In the genomic region with DNA sequence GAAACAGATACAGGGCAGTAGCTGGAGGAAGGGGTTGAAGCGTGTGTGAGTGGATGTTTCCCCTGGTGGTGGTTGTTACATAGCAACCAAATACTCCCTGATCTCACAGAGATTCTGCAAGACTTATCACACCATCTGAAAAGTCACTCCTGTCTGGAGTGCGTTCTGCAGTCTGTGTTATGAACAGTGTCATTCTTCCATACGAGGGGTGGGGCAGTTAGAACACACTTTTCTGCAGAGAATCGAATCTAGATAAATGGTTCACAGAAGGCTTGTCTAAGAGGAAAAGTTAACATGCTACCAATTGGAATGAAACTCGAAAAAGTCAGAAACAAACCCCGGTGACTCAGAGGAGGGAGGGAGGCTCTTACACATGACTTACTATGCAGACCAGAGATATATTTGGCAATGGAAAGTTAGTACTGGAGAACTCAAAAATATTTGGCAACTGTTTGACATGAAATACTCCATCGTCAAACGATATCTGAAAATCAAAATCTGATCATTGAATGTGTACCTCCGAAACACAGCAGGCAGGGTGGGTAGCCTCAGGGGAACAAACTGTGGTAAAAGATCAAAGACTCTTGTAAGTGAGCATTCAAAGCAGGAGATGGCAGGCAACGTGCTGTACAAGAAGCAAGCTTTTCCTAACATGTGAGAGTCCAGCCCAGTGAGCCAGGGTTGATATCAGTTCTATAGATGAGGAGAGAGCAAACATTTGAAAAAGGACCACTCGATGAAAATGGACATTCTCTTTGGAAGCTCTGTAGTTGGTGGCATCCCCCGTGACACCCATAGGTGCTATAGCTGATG, we compare ENCODE assay signal across 9 mouse cellular contexts. TPM values are rescaled to one million over a fixed set of nuclear protein-coding genes. Genes with fewer than 3 reads are reported as not detected.
A peak's percentile ranks its signal among the peaks of the same experiment; 100 is the strongest.
DNase-seq lines count a peak whose midpoint lies in the region; ATAC-seq and TF ChIP-seq lines count a peak whose summit lies in the region.
"Had no signal": no experiment of that assay in that cellular context is flagged by ENCODE, and none has a peak within 500 bp of the region (broad histone marks: within the 10 kb centered on the region; RNA-seq: fewer than 3 reads in every experiment).

No protein-coding gene starts in this region.

- no peak overlapping the region for H3K27ac ChIP-seq in hindbrain, postnatal 0 days
- H3K27ac ChIP-seq in hindbrain, embryonic 14.5 days, result no peak overlapping the region
- peak overlapping the region; percentile 49; the same call in 1 of the 2 replicates for H3K27ac ChIP-seq in embryonic facial prominence, embryonic 14.5 days (replicated peaks; ENCODE audit: low read depth, low read length)
- H3K27ac ChIP-seq: liver, embryonic 13.5 days had no signal

- DNase-seq in hindbrain, postnatal 0 days (ENCODE audit: low spot score), result no peak
- DNase-seq in hindbrain, embryonic 14.5 days (ENCODE audit: low spot score), result no peak
- peak; percentile 74 for DNase-seq in CD4-positive, CD25-positive, alpha-beta regulatory T cell, adult 2 months (ENCODE audit: low read depth, low spot score)
- peak; percentile 43 for DNase-seq in embryonic facial prominence, embryonic 14.5 days (ENCODE audit: low spot score)
- peak; percentile 76 for DNase-seq in naive thymus-derived CD4-positive, alpha-beta T cell, adult 2 months (ENCODE audit: low read depth)
- no peak for DNase-seq in cerebellum, adult 8-10 months
- no peak for DNase-seq in left cerebral cortex, adult 8-10 months (ENCODE audit: low spot score in 2 of 2)
- no peak for DNase-seq in gastrocnemius, postnatal 25 days
- DNase-seq: liver, embryonic 13.5 days had no signal

- no peaks in the 10 kb centered on the region for H3K9me3 ChIP-seq in hindbrain, postnatal 0 days (ENCODE audit: low read length)
- H3K9me3 ChIP-seq in hindbrain, embryonic 14.5 days (ENCODE audit: control insufficient read depth, low read length), result no peaks in the 10 kb centered on the region
- H3K9me3 ChIP-seq in embryonic facial prominence, embryonic 14.5 days (ENCODE audit: control insufficient read depth, low read length), result no peaks in the 10 kb centered on the region
- H3K9me3 ChIP-seq: liver, embryonic 13.5 days had no signal

- ATAC-seq in hindbrain, postnatal 0 days, result no peak
- no peak for ATAC-seq in hindbrain, embryonic 14.5 days (ENCODE audit: low FRiP score)
- no peak; the same call in 1 of the 2 replicates for ATAC-seq in embryonic facial prominence, embryonic 14.5 days (ENCODE audit: low read depth)

- WGBS in hindbrain, postnatal 0 days, result 68% methylated on average over 12 of the region's 12 CpGs
- WGBS in hindbrain, embryonic 14.5 days, result 76% methylated on average over 12 of the region's 12 CpGs
- 47% methylated on average over 12 of the region's 12 CpGs for WGBS in embryonic facial prominence, embryonic 14.5 days

- H3K4me2 ChIP-seq in hindbrain, postnatal 0 days (ENCODE audit: low read depth, low read length), result no peak overlapping the region
- no peak overlapping the region for H3K4me2 ChIP-seq in hindbrain, embryonic 14.5 days (replicated peaks)
- H3K4me2 ChIP-seq in embryonic facial prominence, embryonic 14.5 days (ENCODE audit: low read depth, low read length), result no peak overlapping the region
- H3K4me2 ChIP-seq: liver, embryonic 13.5 days had no signal

- H3K27me3 ChIP-seq in hindbrain, postnatal 0 days (ENCODE audit: insufficient read depth, low read length), result no peaks in the 10 kb centered on the region
- H3K27me3 ChIP-seq in hindbrain, embryonic 14.5 days (ENCODE audit: control insufficient read depth, insufficient read depth, low read length), result no peaks in the 10 kb centered on the region
- no peaks in the 10 kb centered on the region for H3K27me3 ChIP-seq in embryonic facial prominence, embryonic 14.5 days (replicated peaks; ENCODE audit: control insufficient read depth, insufficient read depth, low read length)
- H3K27me3 ChIP-seq: liver, embryonic 13.5 days had no signal

- H3K4me1 ChIP-seq in hindbrain, postnatal 0 days (ENCODE audit: insufficient read depth, low read length), result 0 out of 2 replicates have a peak, but pooled peaks cover 3% of the 10 kb centered on the region
- H3K4me1 ChIP-seq in hindbrain, embryonic 14.5 days (replicated peaks; ENCODE audit: control insufficient read depth, insufficient read depth, low read length), result no peaks in the 10 kb centered on the region
- H3K4me1 ChIP-seq in embryonic facial prominence, embryonic 14.5 days (ENCODE audit: control insufficient read depth, insufficient read depth, low read length), result peaks cover 28% of the 10 kb centered on the region

- no peaks in the 10 kb centered on the region for H3K36me3 ChIP-seq in hindbrain, postnatal 0 days (ENCODE audit: insufficient read depth, low read length)
- H3K36me3 ChIP-seq in hindbrain, embryonic 14.5 days (replicated peaks; ENCODE audit: control insufficient read depth, insufficient read depth), result no peaks in the 10 kb centered on the region
- no peaks in the 10 kb centered on the region for H3K36me3 ChIP-seq in embryonic facial prominence, embryonic 14.5 days (ENCODE audit: control insufficient read depth, insufficient read depth, low read length)
- H3K36me3 ChIP-seq: liver, embryonic 13.5 days had no signal

- no peak overlapping the region for H3K9ac ChIP-seq in hindbrain, postnatal 0 days (replicated peaks; ENCODE audit: low read length)
- H3K9ac ChIP-seq in hindbrain, embryonic 14.5 days, result no peak overlapping the region
- H3K9ac ChIP-seq in embryonic facial prominence, embryonic 14.5 days (ENCODE audit: low read depth, low read length), result no peak overlapping the region
- H3K9ac ChIP-seq: liver, embryonic 13.5 days had no signal

- H3K4me3 ChIP-seq in hindbrain, postnatal 0 days (ENCODE audit: low read length), result no peak overlapping the region
- no peak overlapping the region for H3K4me3 ChIP-seq in hindbrain, embryonic 14.5 days (replicated peaks; ENCODE audit: low read length)
- no peak overlapping the region for H3K4me3 ChIP-seq in embryonic facial prominence, embryonic 14.5 days (ENCODE audit: low read depth, low read length)
- H3K4me3 ChIP-seq: liver, embryonic 13.5 days had no signal

- TF ChIP-seq CTCF in hindbrain, postnatal 0 days (IDR thresholded peaks at IDR 0.05; ENCODE audit: low read depth), result peak; percentile 11; the same call in 1 of the 2 replicates

RNA-seq across cellular contexts. Expression of gene Ets2, which starts 47.6 kb away (rescaled TPM):
- 22.9 and 24.2 TPM in 2 replicates for total RNA-seq in hindbrain, postnatal 0 days (2014; rRNA removed)
- 15.1 and 15.8 TPM in 2 replicates for polyA plus RNA-seq in hindbrain, postnatal 0 days (2015; fragmentation: Nextera tagmentation; extraction: Ambion mirVana)
- 20.6 and 23.7 TPM in 2 replicates for polyA plus RNA-seq in hindbrain, embryonic 14.5 days (2014; fragmentation: Nextera tagmentation; extraction: Ambion mirVana)
- polyA plus RNA-seq in embryonic facial prominence, embryonic 14.5 days (2014; fragmentation: Nextera tagmentation; extraction: Ambion mirVana), result 55.7 and 56.8 TPM in 2 replicates
- 10 to 100 TPM; 70.6 to 77.0 (median 74.1) TPM for total RNA-seq in left cerebral cortex, adult 8-10 months (2022)
- 10 to 100 TPM; 25.4 to 29.2 TPM for total RNA-seq in gastrocnemius, postnatal 25 days (2021)

Comparison
In these comparisons a context has a peak if more than half of its experiments do, and no peak if none do; other contexts are left out.
1. DNase-seq: peak in CD4-positive, CD25-positive, alpha-beta regulatory T cell, adult 2 months (single experiment), embryonic facial prominence, embryonic 14.5 days (single experiment) and naive thymus-derived CD4-positive, alpha-beta T cell, adult 2 months (single experiment); none in hindbrain, postnatal 0 days (single experiment), hindbrain, embryonic 14.5 days (single experiment), cerebellum, adult 8-10 months (single experiment), left cerebral cortex, adult 8-10 months (0 of 2) and gastrocnemius, postnatal 25 days (single experiment).